In genomic region chr3:95159511-95159986, GRCm38 (mm10) we compare ENCODE assay signal across 8 mouse cellular contexts. TPM values are rescaled to one million over a fixed set of nuclear protein-coding genes. Genes with fewer than 3 reads are reported as not detected.
A peak's percentile ranks its signal among the peaks of the same experiment; 100 is the strongest.
DNase-seq lines count a peak whose midpoint lies in the region; ATAC-seq and TF ChIP-seq lines count a peak whose summit lies in the region.

No protein-coding gene starts in this region.

- peak overlapping the region; percentile 77 for H3K4me2 ChIP-seq in embryonic facial prominence, embryonic 12.5 days (replicated peaks)
- H3K4me2 ChIP-seq in intestine, embryonic 15.5 days (replicated peaks) = peak overlapping the region; percentile 93
- H3K4me2 ChIP-seq in neural tube, embryonic 14.5 days (ENCODE audit: low read depth, low read length) = peak overlapping the region; percentile 78

- intact Hi-C loops in left cerebral cortex, adult 2 months (cut with DNase I) = no loop called here

- H3K36me3 ChIP-seq in embryonic facial prominence, embryonic 12.5 days = peaks cover 7% of the 10 kb centered on the region; the same call in 1 of the 2 replicates
- H3K36me3 ChIP-seq in intestine, embryonic 15.5 days = no peaks in the 10 kb centered on the region
- peaks cover 3% of the 10 kb centered on the region; the same call in 1 of the 2 replicates for H3K36me3 ChIP-seq in neural tube, embryonic 14.5 days (ENCODE audit: control insufficient read depth, insufficient read depth, low read length)

- no peaks in the 10 kb centered on the region; the same call in 1 of the 2 replicates for H3K27me3 ChIP-seq in embryonic facial prominence, embryonic 12.5 days
- H3K27me3 ChIP-seq in intestine, embryonic 15.5 days (replicated peaks) = no peaks in the 10 kb centered on the region
- no peaks in the 10 kb centered on the region for H3K27me3 ChIP-seq in neural tube, embryonic 14.5 days (ENCODE audit: control insufficient read depth, insufficient read depth, low read length)

- peak overlapping the region; percentile 71; the same call in 1 of the 2 replicates for H3K9ac ChIP-seq in embryonic facial prominence, embryonic 12.5 days
- H3K9ac ChIP-seq in intestine, embryonic 15.5 days = peak overlapping the region; percentile 71
- peak overlapping the region; percentile 64 for H3K9ac ChIP-seq in neural tube, embryonic 14.5 days (replicated peaks; ENCODE audit: low read depth, low read length)

- no peak for TF ChIP-seq CTCF in left cerebral cortex, adult 2 months (IDR thresholded peaks at IDR 0.05)

- peak overlapping the region; percentile 96 for H3K4me3 ChIP-seq in left cerebral cortex, adult 2 months
- peak overlapping the region; percentile 81 for H3K4me3 ChIP-seq in embryonic facial prominence, embryonic 12.5 days
- H3K4me3 ChIP-seq in intestine, embryonic 15.5 days (replicated peaks) = peak overlapping the region; percentile 70
- peak overlapping the region; percentile 60 for H3K4me3 ChIP-seq in neural tube, embryonic 14.5 days (ENCODE audit: low read depth, low read length)

- peaks cover 26% of the 10 kb centered on the region for H3K4me1 ChIP-seq in embryonic facial prominence, embryonic 12.5 days
- peaks cover 32% of the 10 kb centered on the region for H3K4me1 ChIP-seq in intestine, embryonic 15.5 days (replicated peaks)
- H3K4me1 ChIP-seq in neural tube, embryonic 14.5 days (ENCODE audit: control insufficient read depth, insufficient read depth, low read length) = peaks cover 24% of the 10 kb centered on the region

- DNase-seq in left cerebral cortex, adult 2 months (ENCODE audit: extremely low spot score in 1 of 2, low spot score in 2 of 2) = no peak
- no peak for DNase-seq in left cerebral cortex, adult 11 months (ENCODE audit: low spot score)
- DNase-seq in spleen, adult 18-20 months = no peak
- DNase-seq in layer of hippocampus, adult 18-20 months (ENCODE audit: low spot score in 2 of 2) = no peak

- peak overlapping the region; percentile 76 for H3K27ac ChIP-seq in left cerebral cortex, adult 2 months
- H3K27ac ChIP-seq in embryonic facial prominence, embryonic 12.5 days = no peak overlapping the region
- H3K27ac ChIP-seq in intestine, embryonic 15.5 days = no peak overlapping the region
- H3K27ac ChIP-seq in neural tube, embryonic 14.5 days (ENCODE audit: low read depth, low read length) = peak overlapping the region; percentile 2; the same call in 1 of the 2 replicates

- 11% methylated on average over 8 of the region's 8 CpGs for WGBS in embryonic facial prominence, embryonic 12.5 days
- WGBS in intestine, embryonic 15.5 days = 24% methylated on average over 8 of the region's 8 CpGs
- WGBS in neural tube, embryonic 14.5 days = 17% methylated on average over 8 of the region's 8 CpGs

- no peaks in the 10 kb centered on the region for H3K9me3 ChIP-seq in embryonic facial prominence, embryonic 12.5 days
- H3K9me3 ChIP-seq in intestine, embryonic 15.5 days = no peaks in the 10 kb centered on the region
- H3K9me3 ChIP-seq in neural tube, embryonic 14.5 days (ENCODE audit: control insufficient read depth, low read length) = no peaks in the 10 kb centered on the region

- ATAC-seq in embryonic facial prominence, embryonic 12.5 days (ENCODE audit: insufficient number of reproducible peaks, insufficient read depth, low FRiP score, low TSS enrichment) = no peak
- ATAC-seq in intestine, embryonic 15.5 days = peak; percentile 5; the same call in 1 of the 2 replicates
- ATAC-seq in neural tube, embryonic 14.5 days (ENCODE audit: low read depth) = peak; percentile 5; the same call in 1 of the 2 replicates
- no peak; the same call in 1 of the 2 replicates for ATAC-seq in frontal cortex, adult (ENCODE audit: low TSS enrichment)

RNA-seq across cellular contexts. Expression of gene Sema6c, which starts 0.7 kb away (rescaled TPM):
- 10 to 100 TPM; 24.8 to 26.5 TPM for total RNA-seq in left cerebral cortex, adult 2 months (2021)
- 24.2 and 26.4 TPM in 2 replicates for polyA plus RNA-seq in embryonic facial prominence, embryonic 12.5 days (2016; fragmentation: Nextera tagmentation; extraction: Ambion mirVana)
- 4.3 and 4.8 TPM in 2 replicates for polyA plus RNA-seq in intestine, embryonic 15.5 days (2015; fragmentation: Nextera tagmentation; extraction: Ambion mirVana)
- polyA plus RNA-seq in neural tube, embryonic 14.5 days (2014; fragmentation: Nextera tagmentation; extraction: Ambion mirVana) = 26.0 and 26.6 TPM in 2 replicates
- 10 to 100 TPM; 29.4 to 34.2 TPM for total RNA-seq in layer of hippocampus, adult 18-20 months (2021)

RNA-seq across cellular contexts. Expression of gene Tnfaip8l2, which starts 17.4 kb away (rescaled TPM):
- 1 to 10 TPM; 2.5 to 2.6 TPM for total RNA-seq in left cerebral cortex, adult 2 months (2021)
- 2.0 and 2.3 TPM in 2 replicates for polyA plus RNA-seq in embryonic facial prominence, embryonic 12.5 days (2016; fragmentation: Nextera tagmentation; extraction: Ambion mirVana)
- 4.3 and 5.3 TPM in 2 replicates for polyA plus RNA-seq in intestine, embryonic 15.5 days (2015; fragmentation: Nextera tagmentation; extraction: Ambion mirVana)
- polyA plus RNA-seq in neural tube, embryonic 14.5 days (2014; fragmentation: Nextera tagmentation; extraction: Ambion mirVana) = 2.1 and 4.1 TPM in 2 replicates
- total RNA-seq in layer of hippocampus, adult 18-20 months (2021) = 1 to 10 TPM; 2.6 to 3.1 TPM

RNA-seq across cellular contexts. Expression of gene Lysmd1, which starts 25.7 kb away (rescaled TPM):
- 10 to 100 TPM; 13.5 to 16.1 TPM for total RNA-seq in left cerebral cortex, adult 2 months (2021)
- polyA plus RNA-seq in embryonic facial prominence, embryonic 12.5 days (2016; fragmentation: Nextera tagmentation; extraction: Ambion mirVana) = 18.2 and 19.4 TPM in 2 replicates
- polyA plus RNA-seq in intestine, embryonic 15.5 days (2015; fragmentation: Nextera tagmentation; extraction: Ambion mirVana) = 10.3 and 10.7 TPM in 2 replicates
- 36.8 and 37.3 TPM in 2 replicates for polyA plus RNA-seq in neural tube, embryonic 14.5 days (2014; fragmentation: Nextera tagmentation; extraction: Ambion mirVana)
- 10 to 100 TPM; 16.1 to 16.5 TPM for total RNA-seq in layer of hippocampus, adult 18-20 months (2021)

RNA-seq across cellular contexts. Expression of gene Scnm1, which starts 25.7 kb away (rescaled TPM):
- 10 to 100 TPM; 45.6 to 49.7 TPM for total RNA-seq in left cerebral cortex, adult 2 months (2021)
- 73.4 and 75.0 TPM in 2 replicates for polyA plus RNA-seq in embryonic facial prominence, embryonic 12.5 days (2016; fragmentation: Nextera tagmentation; extraction: Ambion mirVana)
- 57.0 and 62.3 TPM in 2 replicates for polyA plus RNA-seq in intestine, embryonic 15.5 days (2015; fragmentation: Nextera tagmentation; extraction: Ambion mirVana)
- 80.8 and 96.9 TPM in 2 replicates for polyA plus RNA-seq in neural tube, embryonic 14.5 days (2014; fragmentation: Nextera tagmentation; extraction: Ambion mirVana)
- total RNA-seq in layer of hippocampus, adult 18-20 months (2021) = 10 to 100 TPM; 43.5 to 48.9 TPM

RNA-seq across cellular contexts. Expression of gene Tmod4, which starts 35.3 kb away (rescaled TPM):
- total RNA-seq in left cerebral cortex, adult 2 months (2021) = under 1 TPM in 1 of 2 experiments, not detected in 1; 0.82 TPM
- polyA plus RNA-seq in embryonic facial prominence, embryonic 12.5 days (2016; fragmentation: Nextera tagmentation; extraction: Ambion mirVana) = 0.57 and 1.0 TPM in 2 replicates
- 0.83 and 0.99 TPM in 2 replicates for polyA plus RNA-seq in intestine, embryonic 15.5 days (2015; fragmentation: Nextera tagmentation; extraction: Ambion mirVana)
- 0.72 and 0.98 TPM in 2 replicates for polyA plus RNA-seq in neural tube, embryonic 14.5 days (2014; fragmentation: Nextera tagmentation; extraction: Ambion mirVana)
- under 1 TPM; 0.48 to 0.82 TPM for total RNA-seq in layer of hippocampus, adult 18-20 months (2021)

Comparison
In these comparisons a context has a peak if more than half of its experiments do, and no peak if none do; other contexts are left out.
1. H3K27ac ChIP-seq: peak in left cerebral cortex, adult 2 months (single experiment) and neural tube, embryonic 14.5 days (single experiment); none in embryonic facial prominence, embryonic 12.5 days (single experiment) and intestine, embryonic 15.5 days (single experiment).
2. ATAC-seq: peak in intestine, embryonic 15.5 days (single experiment) and neural tube, embryonic 14.5 days (single experiment); none in embryonic facial prominence, embryonic 12.5 days (single experiment) and frontal cortex, adult (single experiment).
3. Peak in every context shown above with its lines, with median percentiles within 50 percentile points of each other: H3K4me3 ChIP-seq, H3K4me2 ChIP-seq and H3K9ac ChIP-seq.